Mouse (Mus musculus): ENCODE results near the gene Gm28047.
A peak's percentile ranks its signal among the peaks of the same experiment; 100 is the strongest.
"Not testable (repeated sequence)": the region's sequence is repeated elsewhere in the genome, so short reads cannot be mapped to it uniquely, and the experiment has no call there.

The Gm28047 gene

DNA sequence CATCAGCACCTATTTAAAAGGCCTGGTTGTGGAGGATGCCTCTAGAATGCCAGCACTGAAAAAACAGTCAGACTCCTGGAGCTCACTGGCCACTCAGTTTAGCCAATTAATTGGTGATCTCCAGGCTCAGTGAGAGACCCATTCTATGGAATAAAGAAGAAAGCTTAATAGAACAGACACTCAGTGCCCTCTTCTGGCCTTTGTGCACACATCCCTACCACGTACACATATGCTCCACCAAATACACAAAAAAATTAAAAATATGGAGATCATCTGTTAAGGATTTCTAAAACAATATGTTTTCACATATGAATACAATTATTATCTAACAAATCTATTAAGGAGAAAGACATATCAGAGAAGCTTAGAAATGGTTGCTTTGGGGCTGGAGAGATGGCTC, 4.1 kb downstream of the Gm28047 start:
- no peak for DNase-seq (ENCODE audit: low spot score in 2 of 2)

DNA sequence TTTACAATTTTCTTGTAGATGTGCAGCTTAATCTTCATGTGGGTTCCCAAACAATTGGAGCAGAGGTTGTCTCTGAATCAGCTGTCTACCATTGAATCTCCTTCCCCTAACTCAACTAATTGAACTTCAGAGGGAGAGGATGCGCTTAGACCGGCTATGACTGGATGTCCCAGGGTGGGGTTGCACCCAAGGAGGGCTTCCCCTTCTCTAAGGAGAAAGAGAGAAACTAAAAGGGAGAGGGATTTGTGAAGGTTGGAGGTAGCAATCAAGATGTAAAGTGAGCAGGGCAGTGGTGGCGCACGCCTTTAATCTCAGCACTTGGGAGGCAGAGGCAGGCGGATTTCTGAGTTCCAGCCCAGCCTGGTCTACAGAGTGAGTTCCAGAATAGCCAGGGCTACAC, 5.4 kb downstream of the Gm28047 start:
- no peak for DNase-seq (ENCODE audit: low spot score in 2 of 2)

DNA sequence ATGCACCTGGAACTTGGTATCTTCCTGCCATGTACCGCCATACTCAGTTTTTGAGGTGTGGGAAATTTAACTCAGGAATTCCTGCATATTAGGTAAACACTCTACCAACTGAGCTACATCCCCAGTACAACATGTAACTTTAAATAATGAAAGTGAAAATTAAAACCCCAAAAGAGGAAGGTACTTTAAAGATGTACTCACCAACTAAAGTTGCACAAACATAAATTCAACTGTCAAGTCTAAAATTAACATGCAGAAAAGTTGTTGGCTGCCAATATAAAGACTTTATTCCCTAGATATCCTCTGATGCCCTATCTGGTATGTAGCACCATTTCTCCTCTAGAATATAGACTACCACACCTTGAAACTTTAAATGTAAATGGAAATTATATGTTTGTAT, 7.2 kb downstream of the Gm28047 start:
- DNase-seq (ENCODE audit: low spot score in 2 of 2) = no peak

GRCm38 (mm10) chr15:102616174-102616573, 8.7 kb downstream of the Gm28047 start:
- DNase-seq (ENCODE audit: low spot score in 2 of 2) = no peak

- no peak for DNase-seq (ENCODE audit: low spot score in 2 of 2)
These were observed 10.6 kb downstream of the Gm28047 start for GRCm38 (mm10) chr15:102614224-102614623.

- DNase-seq (ENCODE audit: low spot score in 2 of 2) = no peak
These were observed 11.9 kb downstream of the Gm28047 start for GRCm38 (mm10) chr15:102612966-102613365.

GRCm38 (mm10) chr15:102608586-102608985, 16.3 kb downstream of the Gm28047 start:
- DNase-seq (ENCODE audit: low spot score in 2 of 2) = not testable (repeated sequence)

- no peak for DNase-seq (ENCODE audit: low spot score in 2 of 2)
These were observed 30.7 kb downstream of the Gm28047 start for GRCm38 (mm10) chr15:102593996-102594656.

DNA sequence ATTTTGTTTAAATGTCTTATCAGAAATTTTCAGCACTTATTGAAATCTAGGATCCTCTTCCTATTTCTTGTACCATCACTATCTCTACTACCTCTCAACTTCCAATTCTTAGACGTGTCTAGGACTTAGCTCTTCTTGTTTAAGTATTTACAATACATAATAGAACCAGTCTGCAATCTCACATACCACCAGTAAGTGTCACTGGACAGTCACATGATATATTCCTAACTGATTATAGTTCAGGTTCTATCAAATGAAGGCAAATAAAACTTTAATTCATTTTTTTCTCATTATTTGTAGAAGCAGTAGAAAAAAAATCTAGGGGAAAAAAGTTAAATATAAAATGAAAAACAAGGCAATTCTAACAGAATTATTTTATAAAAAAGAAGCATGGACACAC, 32.2 kb downstream of the Gm28047 start:
- DNase-seq (ENCODE audit: low spot score in 2 of 2) = no peak

DNA sequence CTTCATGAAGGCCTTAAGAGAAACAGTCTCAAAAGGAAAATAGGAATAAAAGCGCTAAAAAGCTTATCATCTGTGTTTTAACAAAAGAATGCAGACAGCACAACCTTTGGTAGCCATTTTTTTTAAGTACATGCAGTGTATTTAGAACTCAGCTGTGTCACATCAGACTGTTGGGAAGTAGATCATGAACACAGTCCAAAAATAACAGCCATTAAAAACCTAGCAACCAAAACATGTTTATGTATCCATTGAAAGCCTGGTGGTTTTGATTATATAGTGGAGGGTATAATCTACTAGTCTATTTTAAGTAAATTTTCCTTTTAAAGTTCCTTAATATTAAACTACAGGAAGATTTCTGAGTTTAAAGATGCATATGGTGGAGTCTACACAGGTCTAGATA, 34.3 kb downstream of the Gm28047 start:
- no peak for DNase-seq (ENCODE audit: low spot score in 2 of 2)

- no peak for DNase-seq (ENCODE audit: low spot score in 2 of 2)
These were observed 35.0 kb downstream of the Gm28047 start for GRCm38 (mm10) chr15:102589826-102590225.

- no peak for DNase-seq (ENCODE audit: low spot score in 2 of 2)
These were observed 39.4 kb downstream of the Gm28047 start for GRCm38 (mm10) chr15:102585501-102585900.

GRCm38 (mm10) chr15:102583708-102584383, 41.0 kb downstream of the Gm28047 start:
- peak; percentile 21 to 26 for DNase-seq (ENCODE audit: low spot score in 2 of 2)

- no peak for DNase-seq (ENCODE audit: low spot score in 2 of 2)
These were observed 43.7 kb downstream of the Gm28047 start for GRCm38 (mm10) chr15:102581205-102581604.

GRCm38 (mm10) chr15:102578351-102578750, 46.5 kb downstream of the Gm28047 start:
- DNase-seq (ENCODE audit: low spot score in 2 of 2) = no peak

GRCm38 (mm10) chr15:102576972-102577371, 47.9 kb downstream of the Gm28047 start:
- no peak for DNase-seq (ENCODE audit: low spot score in 2 of 2)

GRCm38 (mm10) chr15:102572081-102572480, 52.8 kb downstream of the Gm28047 start:
- no peak for DNase-seq (ENCODE audit: low spot score in 2 of 2)

GRCm38 (mm10) chr15:102567849-102568248, 57.0 kb downstream of the Gm28047 start:
- no peak for DNase-seq (ENCODE audit: low spot score in 2 of 2)

DNA sequence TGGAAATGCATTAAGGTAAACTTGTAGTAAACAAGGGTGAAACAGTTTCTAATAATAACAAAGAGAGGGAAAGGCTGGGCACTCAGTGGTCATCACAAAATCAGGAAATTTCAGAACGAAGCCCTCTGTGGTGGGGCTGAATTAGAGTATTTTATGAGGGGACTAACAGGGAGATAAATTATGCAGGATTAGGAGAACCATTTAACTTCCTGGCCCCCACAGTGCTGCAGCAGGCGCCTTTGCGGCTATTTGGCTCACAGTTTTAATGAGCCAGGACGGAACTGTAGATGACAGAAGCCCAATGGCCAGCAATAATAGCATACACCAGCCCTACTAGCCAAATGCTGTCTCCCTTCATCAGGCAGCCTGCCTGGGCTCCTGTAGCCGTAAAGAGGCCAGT, 61.2 kb downstream of the Gm28047 start:
- DNase-seq (ENCODE audit: low spot score in 2 of 2) = no peak

- DNase-seq (ENCODE audit: low spot score in 2 of 2) = no peak
These were observed 61.8 kb downstream of the Gm28047 start for GRCm38 (mm10) chr15:102563061-102563460.

DNA sequence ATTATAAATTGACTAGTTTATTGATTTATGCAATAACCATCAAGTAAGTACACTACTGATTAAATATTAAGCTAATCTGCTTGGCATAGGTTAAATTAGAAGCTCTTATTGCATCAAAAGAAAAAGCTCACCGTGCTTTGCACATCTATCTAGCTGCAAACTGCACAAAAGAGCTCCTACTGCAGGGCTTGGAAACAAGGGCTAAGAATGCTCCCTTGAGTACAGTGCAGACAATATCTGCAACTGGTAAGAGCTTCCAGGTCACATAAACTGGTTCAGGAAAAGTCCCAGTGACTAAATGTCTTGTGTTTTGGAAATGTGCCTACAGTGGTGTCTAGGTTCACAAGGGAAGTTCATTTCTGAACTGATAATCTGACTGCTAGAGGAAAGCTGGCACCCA, 62.4 kb downstream of the Gm28047 start:
- no peak for DNase-seq (ENCODE audit: low spot score in 2 of 2)

GRCm38 (mm10) chr15:102557580-102557979, 67.3 kb downstream of the Gm28047 start:
- no peak for DNase-seq (ENCODE audit: low spot score in 2 of 2)

- no peak for DNase-seq (ENCODE audit: low spot score in 2 of 2)
These were observed 69.3 kb downstream of the Gm28047 start for GRCm38 (mm10) chr15:102555581-102555980.

GRCm38 (mm10) chr15:102552599-102552998, 72.3 kb downstream of the Gm28047 start:
- no peak for DNase-seq (ENCODE audit: low spot score in 2 of 2)
